Comparison of ENCODE assay signal across 8 mouse cellular contexts in genomic region chr8:83902961-83903666, GRCm38 (mm10). TPM values are rescaled to one million over a fixed set of nuclear protein-coding genes. Genes with fewer than 3 reads are reported as not detected.
DNase-seq lines count a peak whose midpoint lies in the region; ATAC-seq lines count a peak whose summit lies in the region.

No protein-coding gene starts in this region.

- ATAC-seq in heart, embryonic 15.5 days (replicated peaks; ENCODE audit: insufficient number of reproducible peaks, insufficient read depth, low FRiP score, low read depth), result no peak
- no peak for ATAC-seq in lung, embryonic 16.5 days (ENCODE audit: low read depth)
- no peak for ATAC-seq in stomach, embryonic 15.5 days (ENCODE audit: insufficient read depth, low FRiP score, low read depth)

- peak overlapping the region; percentile 9; the same call in 1 of the 2 replicates for H3K9ac ChIP-seq in heart, embryonic 15.5 days
- H3K9ac ChIP-seq in lung, embryonic 16.5 days (ENCODE audit: low read length), result peak overlapping the region; percentile 27
- H3K9ac ChIP-seq in stomach, embryonic 15.5 days, result no peak overlapping the region

- H3K27me3 ChIP-seq in heart, embryonic 15.5 days, result no peaks in the 10 kb centered on the region
- no peaks in the 10 kb centered on the region for H3K27me3 ChIP-seq in lung, embryonic 16.5 days (ENCODE audit: control insufficient read depth, insufficient read depth, low read depth, low read length)
- H3K27me3 ChIP-seq in stomach, embryonic 15.5 days (replicated peaks), result no peaks in the 10 kb centered on the region

- peak overlapping the region; percentile 10; the same call in 1 of the 2 replicates for H3K4me3 ChIP-seq in heart, embryonic 15.5 days
- peak overlapping the region; percentile 16; the same call in 1 of the 2 replicates for H3K4me3 ChIP-seq in lung, embryonic 16.5 days (ENCODE audit: low read length)
- H3K4me3 ChIP-seq in stomach, embryonic 15.5 days (replicated peaks), result no peak overlapping the region; the same call in 1 of the 2 replicates

- 23% methylated on average over 13 of the region's 13 CpGs for WGBS in heart, embryonic 15.5 days
- 14% methylated on average over 12 of the region's 13 CpGs for WGBS in lung, embryonic 16.5 days
- 10% methylated on average over 13 of the region's 13 CpGs for WGBS in stomach, embryonic 15.5 days

- peak overlapping the region; percentile 26 for H3K4me2 ChIP-seq in heart, embryonic 15.5 days
- peak overlapping the region; percentile 32 for H3K4me2 ChIP-seq in lung, embryonic 16.5 days (ENCODE audit: low read depth, low read length)
- peak overlapping the region; percentile 92 for H3K4me2 ChIP-seq in stomach, embryonic 15.5 days

- no peaks in the 10 kb centered on the region for H3K9me3 ChIP-seq in heart, embryonic 15.5 days (replicated peaks)
- H3K9me3 ChIP-seq in lung, embryonic 16.5 days (ENCODE audit: control insufficient read depth, low read length), result no peaks in the 10 kb centered on the region
- H3K9me3 ChIP-seq in stomach, embryonic 15.5 days, result no peaks in the 10 kb centered on the region

- 0 out of 2 replicates have a peak, but pooled peaks cover 4% of the 10 kb centered on the region for H3K36me3 ChIP-seq in heart, embryonic 15.5 days
- H3K36me3 ChIP-seq in lung, embryonic 16.5 days (ENCODE audit: control insufficient read depth, insufficient read depth, low read length), result no peaks in the 10 kb centered on the region
- H3K36me3 ChIP-seq in stomach, embryonic 15.5 days, result no peaks in the 10 kb centered on the region

- H3K4me1 ChIP-seq in heart, embryonic 15.5 days (replicated peaks), result peaks cover 66% of the 10 kb centered on the region
- H3K4me1 ChIP-seq in lung, embryonic 16.5 days (replicated peaks; ENCODE audit: control insufficient read depth, insufficient read depth, low read length), result peaks cover 37% of the 10 kb centered on the region
- peaks cover 34% of the 10 kb centered on the region for H3K4me1 ChIP-seq in stomach, embryonic 15.5 days

- peak overlapping the region; percentile 43 for H3K27ac ChIP-seq in heart, embryonic 15.5 days
- H3K27ac ChIP-seq in lung, embryonic 16.5 days (ENCODE audit: low read length), result peak overlapping the region; percentile 65
- H3K27ac ChIP-seq in stomach, embryonic 15.5 days, result peak overlapping the region; percentile 41

- peak; percentile 57 for DNase-seq in adrenal gland, adult 2 months
- DNase-seq in adrenal gland, adult 8-10 months, result no peak
- DNase-seq in right cerebral cortex, adult 18-20 months, result peak; percentile 42
- no peak for DNase-seq in right cerebral cortex, postnatal 36 days (ENCODE audit: low spot score in 2 of 2)
- no peak for DNase-seq in gastrocnemius, postnatal 4 days (ENCODE audit: low spot score in 2 of 2)

RNA-seq across cellular contexts. Expression of gene Adgrl1, which starts 3.2 kb away (rescaled TPM):
- 10 to 100 TPM; 58.4 to 97.0 TPM for total RNA-seq in adrenal gland, adult 2 months (2021)
- 101 and 112 TPM in 2 replicates for polyA plus RNA-seq in adrenal gland, adult 2 months (2012; rRNA removed)
- 100 to 1,000 TPM in 3 of 4 experiments, 10 to 100 TPM in 1; 90.5 to 113 (median 105) TPM for total RNA-seq in adrenal gland, adult 8-10 months (2022)
- polyA plus RNA-seq in heart, embryonic 15.5 days (2015; fragmentation: Nextera tagmentation; extraction: Ambion mirVana), result 7.1 and 10.7 TPM in 2 replicates
- polyA plus RNA-seq in lung, embryonic 16.5 days (2015; fragmentation: Nextera tagmentation; extraction: Ambion mirVana), result 14.8 and 16.1 TPM in 2 replicates
- polyA plus RNA-seq in stomach, embryonic 15.5 days (2015; fragmentation: Nextera tagmentation; extraction: Ambion mirVana), result 17.7 and 18.1 TPM in 2 replicates
- 10 to 100 TPM; 33.6 to 37.6 TPM for total RNA-seq in gastrocnemius, postnatal 4 days (2021)

RNA-seq across cellular contexts. Expression of gene Gm10644, which starts 51.9 kb away (rescaled TPM):
- total RNA-seq in adrenal gland, adult 2 months (2021), result 1 to 10 TPM; 1.7 to 1.9 TPM
- polyA plus RNA-seq in adrenal gland, adult 2 months (2012; rRNA removed), result 2.5 and 3.7 TPM in 2 replicates
- total RNA-seq in adrenal gland, adult 8-10 months (2022), result 1 to 10 TPM; 1.5 to 2.2 (median 1.9) TPM
- 0.76 and 0.93 TPM in 2 replicates for polyA plus RNA-seq in heart, embryonic 15.5 days (2015; fragmentation: Nextera tagmentation; extraction: Ambion mirVana)
- polyA plus RNA-seq in lung, embryonic 16.5 days (2015; fragmentation: Nextera tagmentation; extraction: Ambion mirVana), result 0.69 and 1.1 TPM in 2 replicates
- 0.42 and 0.53 TPM in 2 replicates for polyA plus RNA-seq in stomach, embryonic 15.5 days (2015; fragmentation: Nextera tagmentation; extraction: Ambion mirVana)
- total RNA-seq in gastrocnemius, postnatal 4 days (2021), result under 1 TPM; 0.22 to 0.23 TPM

RNA-seq across cellular contexts. Expression of gene Asf1b, which starts 52.2 kb away (rescaled TPM):
- 1 to 10 TPM; 2.5 to 3.4 TPM for total RNA-seq in adrenal gland, adult 2 months (2021)
- 13.6 and 15.4 TPM in 2 replicates for polyA plus RNA-seq in adrenal gland, adult 2 months (2012; rRNA removed)
- 1 to 10 TPM; 1.1 to 2.7 (median 1.8) TPM for total RNA-seq in adrenal gland, adult 8-10 months (2022)
- polyA plus RNA-seq in heart, embryonic 15.5 days (2015; fragmentation: Nextera tagmentation; extraction: Ambion mirVana), result 55.8 and 63.3 TPM in 2 replicates
- 76.7 and 82.8 TPM in 2 replicates for polyA plus RNA-seq in lung, embryonic 16.5 days (2015; fragmentation: Nextera tagmentation; extraction: Ambion mirVana)
- polyA plus RNA-seq in stomach, embryonic 15.5 days (2015; fragmentation: Nextera tagmentation; extraction: Ambion mirVana), result 55.0 and 57.3 TPM in 2 replicates
- 10 to 100 TPM; 14.9 to 17.2 TPM for total RNA-seq in gastrocnemius, postnatal 4 days (2021)

Comparison
In these comparisons a context has a peak if more than half of its experiments do, and no peak if none do; other contexts are left out.
1. DNase-seq: peak in adrenal gland, adult 2 months (single experiment) and right cerebral cortex, adult 18-20 months (single experiment); none in adrenal gland, adult 8-10 months (single experiment), right cerebral cortex, postnatal 36 days (0 of 2) and gastrocnemius, postnatal 4 days (0 of 2).
2. H3K4me2 ChIP-seq: peak in every context shown above with its lines; median percentile 92 in stomach, embryonic 15.5 days; 32 in lung, embryonic 16.5 days; 26 in heart, embryonic 15.5 days.
3. Peak in every context shown above with its lines, with median percentiles within 50 percentile points of each other: H3K27ac ChIP-seq.